Comparison of ENCODE assay signal across 8 mouse cellular contexts in the genomic region with DNA sequence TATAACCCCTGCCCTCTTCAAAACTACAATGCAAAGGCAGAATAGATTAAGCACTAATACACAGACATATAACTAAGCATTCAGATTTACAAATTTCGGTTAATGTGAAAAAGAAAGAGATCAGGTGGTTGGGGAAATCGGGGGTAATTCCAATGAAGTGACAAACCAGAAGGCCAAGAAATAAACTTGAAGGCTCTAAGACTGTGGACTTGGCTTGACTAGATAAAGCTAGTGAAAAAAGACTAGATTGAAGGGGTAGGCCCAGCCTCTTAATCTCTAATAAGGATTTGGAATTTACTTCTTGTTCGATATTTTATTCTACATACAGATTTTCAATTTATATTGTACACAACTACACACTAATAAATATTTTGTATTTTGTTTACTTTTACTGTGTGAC. TPM values are rescaled to one million over a fixed set of nuclear protein-coding genes. Genes with fewer than 3 reads are reported as not detected.
DNase-seq lines count a peak whose midpoint lies in the region; ATAC-seq and TF ChIP-seq lines count a peak whose summit lies in the region.

A gene (plus strand): TSS at position 301 of the 400 bp plus-strand sequence.

- H3K4me1 ChIP-seq in heart, embryonic 14.5 days (ENCODE audit: control insufficient read depth in 2 of 2, insufficient read depth in 2 of 2, low read length in 2 of 2): peaks cover 0 to 8% of the 10 kb centered on the region in 2 experiments; a peak in 1 of 4 replicates
- H3K4me1 ChIP-seq in ES-E14 (ENCODE audit: control insufficient read depth in 2 of 2, insufficient read depth in 2 of 2, low read length in 2 of 2, poor library complexity in 1 of 2): peaks cover 0 to 2% of the 10 kb centered on the region in 2 experiments; a peak in 2 of 4 replicates
- H3K4me1 ChIP-seq in hindbrain, embryonic 12.5 days: peaks cover 9% of the 10 kb centered on the region; the same call in 1 of the 2 replicates
- H3K4me1 ChIP-seq in liver, embryonic 13.5 days (replicated peaks): no peaks in the 10 kb centered on the region

- H3K4me3 ChIP-seq in heart, embryonic 14.5 days (ENCODE audit: control insufficient read depth in 1 of 2, insufficient read depth in 1 of 2, low read depth in 1 of 2, low read length in 2 of 2): peak within 1 kb of the TSS; percentile 80 to 82
- peak within 1 kb of the TSS; percentile 66 to 79 for H3K4me3 ChIP-seq in ES-E14 (ENCODE audit: insufficient read depth in 1 of 2, low read depth in 1 of 2, low read length in 2 of 2, poor library complexity in 1 of 2, severe bottlenecking in 1 of 2)
- peak within 1 kb of the TSS; percentile 85 for H3K4me3 ChIP-seq in hindbrain, embryonic 12.5 days
- peak within 1 kb of the TSS; percentile 57 for H3K4me3 ChIP-seq in liver, embryonic 13.5 days (replicated peaks)

- in situ Hi-C loops in ES-E14 (cut with MboI; ENCODE audit: low sequenced_read_pairs in 2 of 2, unreplicated experiment in 2 of 2): no loop called here

- H3K27me3 ChIP-seq in heart, embryonic 14.5 days (ENCODE audit: control insufficient read depth, insufficient read depth, low read length): peaks cover 6% of the 10 kb centered on the region
- 0 out of 2 replicates have a peak, but pooled peaks cover 3% of the 10 kb centered on the region for H3K27me3 ChIP-seq in hindbrain, embryonic 12.5 days
- peaks cover 46% of the 10 kb centered on the region for H3K27me3 ChIP-seq in liver, embryonic 13.5 days

- DNase-seq in heart, adult 8-10 months (ENCODE audit: low spot score): no peak
- DNase-seq in ES-E14 (ENCODE audit: low read depth, low spot score): no peak
- DNase-seq in liver, embryonic 13.5 days: no peak
- DNase-seq in spleen, postnatal 4 days (ENCODE audit: low spot score in 2 of 2): no peak
- DNase-seq in kidney, postnatal 10 days: no peak
- DNase-seq in kidney, postnatal 36 days: no peak

- 78% methylated on average over 3 of the region's 3 CpGs for whole genome bisulfite sequencing in heart, embryonic 14.5 days
- 78% methylated on average over 3 of the region's 3 CpGs for WGBS in hindbrain, embryonic 12.5 days
- WGBS in liver, embryonic 13.5 days (ENCODE audit: insufficient replicate concordance): 57% methylated on average over 3 of the region's 3 CpGs

- H3K36me3 ChIP-seq in heart, embryonic 14.5 days (ENCODE audit: control insufficient read depth, insufficient read depth, low read length): no peaks in the 10 kb centered on the region
- H3K36me3 ChIP-seq in ES-E14 (ENCODE audit: control insufficient read depth, insufficient read depth, low read length, poor library complexity, severe bottlenecking): no peaks in the 10 kb centered on the region
- no peaks in the 10 kb centered on the region for H3K36me3 ChIP-seq in hindbrain, embryonic 12.5 days
- no peaks in the 10 kb centered on the region for H3K36me3 ChIP-seq in liver, embryonic 13.5 days

- no peaks in the 10 kb centered on the region for H3K9me3 ChIP-seq in heart, embryonic 14.5 days (ENCODE audit: control insufficient read depth, low read length)
- no peaks in the 10 kb centered on the region for H3K9me3 ChIP-seq in ES-E14 (ENCODE audit: control insufficient read depth, insufficient read depth, low read depth, low read length)
- no peaks in the 10 kb centered on the region for H3K9me3 ChIP-seq in hindbrain, embryonic 12.5 days (replicated peaks)
- no peaks in the 10 kb centered on the region for H3K9me3 ChIP-seq in liver, embryonic 13.5 days (replicated peaks)

- peak within 1 kb of the TSS; percentile 80 for H3K9ac ChIP-seq in heart, embryonic 14.5 days (ENCODE audit: low read length)
- H3K9ac ChIP-seq in ES-E14 (ENCODE audit: insufficient read depth, low read depth, low read length, poor library complexity, severe bottlenecking): peak within 1 kb of the TSS; percentile 60
- peak within 1 kb of the TSS; percentile 81 for H3K9ac ChIP-seq in hindbrain, embryonic 12.5 days
- H3K9ac ChIP-seq in liver, embryonic 13.5 days: peak within 1 kb of the TSS; percentile 39; the same call in 1 of the 2 replicates

- H3K27ac ChIP-seq in heart, embryonic 14.5 days (replicated peaks in 1 of 2; ENCODE audit: control insufficient read depth in 1 of 2, insufficient read depth in 1 of 2, low read depth in 2 of 2, low read length in 2 of 2): peak within 1 kb of the TSS; percentile 3 to 62
- no peak within 1 kb of the TSS for H3K27ac ChIP-seq in ES-E14 (ENCODE audit: insufficient read depth, low read depth, low read length, poor library complexity, severe bottlenecking)
- peak within 1 kb of the TSS; percentile 52; the same call in 1 of the 2 replicates for H3K27ac ChIP-seq in hindbrain, embryonic 12.5 days
- no peak within 1 kb of the TSS for H3K27ac ChIP-seq in liver, embryonic 13.5 days

- no peak for ATAC-seq in heart, embryonic 14.5 days (ENCODE audit: insufficient number of reproducible peaks, insufficient read depth, low FRiP score, low read depth)
- ATAC-seq in hindbrain, embryonic 12.5 days (ENCODE audit: low FRiP score): no peak
- ATAC-seq in liver, embryonic 13.5 days (ENCODE audit: low read depth): no peak

- H3K4me2 ChIP-seq in heart, embryonic 14.5 days (ENCODE audit: low read length): peak within 1 kb of the TSS; percentile 95
- H3K4me2 ChIP-seq in hindbrain, embryonic 12.5 days (replicated peaks): peak within 1 kb of the TSS; percentile 89
- H3K4me2 ChIP-seq in liver, embryonic 13.5 days: peak within 1 kb of the TSS; percentile 72

TF ChIP-seq in ES-E14, 5 proteins besides CTCF, POLR2A, EP300 and RAD21:
- TF ChIP-seq ZNF384 (IDR thresholded peaks at IDR 0.05; ENCODE audit: low read depth, low read length) (no peak), CHD2 (IDR thresholded peaks at IDR 0.05; ENCODE audit: low read depth, low read length) (no peak), MAFK (IDR thresholded peaks at IDR 0.05; ENCODE audit: insufficient read depth, low read depth, low read length) (no peak), ZC3H11A (IDR thresholded peaks at IDR 0.05; ENCODE audit: borderline replicate concordance, low read depth, low read length) (no peak), HCFC1 (IDR thresholded peaks at IDR 0.05; ENCODE audit: borderline replicate concordance, insufficient read depth, low read length) (no peak)

RNA-seq across cellular contexts. Expression of the gene that starts here (rescaled TPM):
- polyA plus RNA-seq in heart, embryonic 14.5 days (2014; fragmentation: Nextera tagmentation; extraction: Ambion mirVana): 3.2 and 4.1 TPM in 2 replicates
- total RNA-seq in heart, adult 8-10 months (2022): 1 to 10 TPM; 1.8 to 3.9 (median 2.5) TPM
- 4.1 and 5.9 TPM in 2 replicates for total RNA-seq in ES-E14 (2012; rRNA removed)
- polyA plus RNA-seq in hindbrain, embryonic 12.5 days (2016; fragmentation: Nextera tagmentation; extraction: Ambion mirVana): 17.2 and 19.2 TPM in 2 replicates
- polyA plus RNA-seq in liver, embryonic 13.5 days (2015; fragmentation: Nextera tagmentation; extraction: Ambion mirVana): 0.46 and 0.52 TPM in 2 replicates

Comparison
In these comparisons a context has a peak if more than half of its experiments do, and no peak if none do; other contexts are left out.
1. H3K27ac ChIP-seq: peak in heart, embryonic 14.5 days (2 of 2) and hindbrain, embryonic 12.5 days (single experiment); none in ES-E14 (single experiment) and liver, embryonic 13.5 days (single experiment).
2. Peak in every context shown above with its lines, with median percentiles within 50 percentile points of each other: H3K4me2 ChIP-seq, H3K4me3 ChIP-seq and H3K9ac ChIP-seq.